Mouse (Mus musculus): ENCODE results near the gene Jag2.
A peak's percentile ranks its signal among the peaks of the same experiment; 100 is the strongest.

Gene Jag2

GRCm38 (mm10) chr12:112929562-112930352 is at the start of gene Jag2:
TSS of gene Jag2 (minus strand) at chr12:112929776.
- DNase-seq (ENCODE audit: low read depth, low spot score), result peak; percentile 64

- no peak for DNase-seq (ENCODE audit: low read depth, low spot score)
Measured at GRCm38 (mm10) chr12:112977156-112977555, 47.6 kb upstream of the Jag2 start.

GRCm38 (mm10) chr12:112976371-112977073 is 46.9 kb upstream of the Jag2 start, which contains the start of gene Btbd6:
TSS of gene Btbd6 (plus strand) at chr12:112976482.
- DNase-seq (ENCODE audit: low read depth, low spot score), result peak; percentile 76

GRCm38 (mm10) chr12:112974736-112975135 is 45.2 kb upstream of the Jag2 start:
- no peak for DNase-seq (ENCODE audit: low read depth, low spot score)

GRCm38 (mm10) chr12:112969616-112970015 is 40.0 kb upstream of the Jag2 start:
- DNase-seq (ENCODE audit: low read depth, low spot score), result no peak

- no peak for DNase-seq (ENCODE audit: low read depth, low spot score)
Measured at GRCm38 (mm10) chr12:112968943-112969342, 39.4 kb upstream of the Jag2 start.

- DNase-seq (ENCODE audit: low read depth, low spot score), result no peak
Measured at GRCm38 (mm10) chr12:112965783-112966182, 36.2 kb upstream of the Jag2 start.

- no peak for DNase-seq (ENCODE audit: low read depth, low spot score)
Measured at GRCm38 (mm10) chr12:112961872-112962271, 32.3 kb upstream of the Jag2 start.

GRCm38 (mm10) chr12:112961428-112961827 is 31.9 kb upstream of the Jag2 start:
- DNase-seq (ENCODE audit: low read depth, low spot score), result peak; percentile 70

- no peak for DNase-seq (ENCODE audit: low read depth, low spot score)
Measured at GRCm38 (mm10) chr12:112959421-112959820, 29.8 kb upstream of the Jag2 start.

- DNase-seq (ENCODE audit: low read depth, low spot score), result no peak
Measured at GRCm38 (mm10) chr12:112958303-112958702, 28.7 kb upstream of the Jag2 start.

- peak; percentile 48 for DNase-seq (ENCODE audit: low read depth, low spot score)
Measured at GRCm38 (mm10) chr12:112955800-112956199, 26.2 kb upstream of the Jag2 start.

GRCm38 (mm10) chr12:112952926-112953565 is 23.5 kb upstream of the Jag2 start:
- no peak for DNase-seq (ENCODE audit: low read depth, low spot score)

GRCm38 (mm10) chr12:112952433-112952832 is 22.9 kb upstream of the Jag2 start:
- no peak for DNase-seq (ENCODE audit: low read depth, low spot score)

- DNase-seq (ENCODE audit: low read depth, low spot score), result no peak
Measured at GRCm38 (mm10) chr12:112951150-112951842, 21.7 kb upstream of the Jag2 start.

GRCm38 (mm10) chr12:112950761-112951129 is 21.2 kb upstream of the Jag2 start:
- DNase-seq (ENCODE audit: low read depth, low spot score), result no peak

GRCm38 (mm10) chr12:112950040-112950760 is 20.6 kb upstream of the Jag2 start:
- peak; percentile 46 for DNase-seq (ENCODE audit: low read depth, low spot score)

GRCm38 (mm10) chr12:112947307-112947706 is 17.7 kb upstream of the Jag2 start:
- DNase-seq (ENCODE audit: low read depth, low spot score), result no peak

GRCm38 (mm10) chr12:112943669-112944068 is 14.1 kb upstream of the Jag2 start:
- DNase-seq (ENCODE audit: low read depth, low spot score), result no peak

- peak; percentile 64 for DNase-seq (ENCODE audit: low read depth, low spot score)
Measured at GRCm38 (mm10) chr12:112941776-112942713, 12.5 kb upstream of the Jag2 start, which contains the start of gene Nudt14. TSS of gene Nudt14 (minus strand) at chr12:112942124.

Measured in skeletal muscle tissue, adult 2 months (tissue).